Mouse (Mus musculus) megakaryocyte progenitor cell, adult 5-6 weeks (primary cell): Measurements from ENCODE around the gene Tomm22. TPM values are rescaled to one million over a fixed set of nuclear protein-coding genes. Genes with fewer than 3 reads are reported as not detected.
A peak's percentile ranks its signal among the peaks of the same experiment; 100 is the strongest.

Source experiments
- ATAC-seq: replicated peaks from 2 replicates; pipeline ENCODE4 v1.8.0; 2016; ENCODE audit warnings: mild to moderate bottlenecking, moderate TSS enrichment, inconsistent platforms; ENCODE audit not compliant: poor library complexity
- total RNA-seq, 2 experiments: library from RNA; stranded (forward) in 1 of 2; stranded (reverse) in 1 of 2; fragments of 157-497, 149-512 nt in 1 of 2; fragments of 200-1000 nt in 1 of 2; gene quantifications; 2 replicates each; pipeline versions ENCODE4 v1.2.3 to v1.2.4; 2015 to 2017

Tomm22 gene
- total RNA-seq, 2 experiments from 2014 or later, result 112 to 197 TPM

- no peak for ATAC-seq
Observed at GRCm38 (mm10) chr15:79685141-79685641, 14.5 kb downstream of the Tomm22 start.

GRCm38 (mm10) chr15:79686046-79686869 is 15.6 kb downstream of the Tomm22 start:
- ATAC-seq, result no peak

- no peak for ATAC-seq
Observed at GRCm38 (mm10) chr15:79687175-79687574, 16.5 kb downstream of the Tomm22 start.

- peak; percentile 64 for ATAC-seq
Observed at GRCm38 (mm10) chr15:79687646-79688267, 17.1 kb downstream of the Tomm22 start, which contains the start of gene Josd1. Gene Josd1 (minus strand): TSS chr15:79687919.

GRCm38 (mm10) chr15:79688268-79688956 is 17.8 kb downstream of the Tomm22 start:
- no peak for ATAC-seq

- no peak for ATAC-seq
Observed at GRCm38 (mm10) chr15:79689662-79690425, 19.2 kb downstream of the Tomm22 start.

GRCm38 (mm10) chr15:79690426-79691022 is 19.9 kb downstream of the Tomm22 start, which contains the start of gene Gtpbp1:
Gene Gtpbp1 (plus strand): TSS chr15:79690845.
- peak; percentile 61 for ATAC-seq

GRCm38 (mm10) chr15:79691023-79691508 is 20.4 kb downstream of the Tomm22 start:
- no peak for ATAC-seq

GRCm38 (mm10) chr15:79692334-79692733 is 21.7 kb downstream of the Tomm22 start:
- no peak for ATAC-seq

- peak; percentile 11 for ATAC-seq
Observed at GRCm38 (mm10) chr15:79693740-79694139, 23.1 kb downstream of the Tomm22 start.

- peak; percentile 44 for ATAC-seq
Observed at GRCm38 (mm10) chr15:79694512-79694911, 23.9 kb downstream of the Tomm22 start.

- ATAC-seq, result peak; percentile 50
Observed at GRCm38 (mm10) chr15:79695516-79695915, 24.9 kb downstream of the Tomm22 start.

GRCm38 (mm10) chr15:79696508-79696907 is 25.8 kb downstream of the Tomm22 start:
- no peak for ATAC-seq

GRCm38 (mm10) chr15:79697011-79697410 is 26.4 kb downstream of the Tomm22 start:
- no peak for ATAC-seq

- ATAC-seq, result no peak
Observed at GRCm38 (mm10) chr15:79697558-79698187, 27.0 kb downstream of the Tomm22 start.

- ATAC-seq, result no peak
Observed at GRCm38 (mm10) chr15:79706603-79707214, 36.0 kb downstream of the Tomm22 start.

GRCm38 (mm10) chr15:79708229-79708822 is 37.7 kb downstream of the Tomm22 start:
- peak; percentile 65 for ATAC-seq

GRCm38 (mm10) chr15:79715646-79716045 is 45.0 kb downstream of the Tomm22 start:
- ATAC-seq, result no peak

GRCm38 (mm10) chr15:79716710-79717109 is 46.0 kb downstream of the Tomm22 start:
- no peak for ATAC-seq
